Mouse (Mus musculus) monocyte, adult 2 months (primary cell): ENCODE data around the gene Frs3.

ENCODE experiments used
- DNase-seq, 2 experiments: peaks; one replicate each; pipeline ENCODE4 v3.0.0; 2022; ENCODE audit warnings: low spot score in 2 of 2, low read depth in 1 of 2

Gene Frs3

GRCm38 (mm10) chr17:47730633-47731575 is 42.1 kb downstream of the Frs3 start:
- DNase-seq: no peak

DNA sequence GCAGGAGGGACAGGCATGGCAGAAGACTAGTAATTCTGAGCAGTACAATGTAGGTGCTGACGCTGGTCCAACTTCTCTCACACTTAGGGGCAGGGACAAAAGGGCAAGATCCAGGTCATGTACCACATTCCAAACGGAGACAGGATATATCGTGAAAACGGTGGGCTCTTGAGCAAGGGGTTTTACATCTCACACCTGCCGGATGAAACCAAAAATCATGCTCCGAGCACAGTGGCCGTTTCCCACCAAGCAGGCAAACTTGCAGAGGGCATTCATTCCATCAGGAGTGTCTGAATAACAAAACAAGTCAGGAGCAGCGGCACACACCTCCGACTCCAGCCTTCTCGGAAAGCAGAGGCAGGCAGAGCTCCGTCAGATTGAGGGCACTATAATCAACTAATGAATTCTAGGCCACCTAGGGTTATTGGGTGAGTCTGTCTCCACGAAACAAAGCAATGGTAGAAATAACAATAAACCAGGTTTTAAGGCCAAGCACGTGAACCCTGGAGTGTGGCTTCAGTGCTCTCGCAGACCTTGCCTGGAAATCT is 46.8 kb downstream of the Frs3 start:
- DNase-seq: no peak

DNA sequence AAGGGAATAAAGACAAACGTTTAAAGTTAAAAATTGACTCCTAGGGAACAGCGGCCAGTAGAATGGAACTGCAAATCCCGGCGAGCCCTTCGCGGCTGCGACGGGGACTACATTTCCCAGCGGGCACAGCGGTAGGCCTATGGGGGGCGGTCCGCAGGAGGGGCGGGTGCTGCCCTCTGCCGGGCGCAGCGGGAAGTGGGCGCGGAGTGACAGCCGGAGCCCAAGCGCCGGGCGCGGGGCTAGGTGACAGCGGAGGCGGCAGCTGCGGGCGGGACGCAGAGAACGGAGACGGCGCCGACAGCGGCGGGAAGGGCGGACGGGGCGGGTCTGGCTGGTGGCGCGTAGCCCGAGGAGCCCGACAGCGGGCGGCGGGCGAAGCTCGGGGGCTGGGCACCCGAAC is 48.0 kb downstream of the Frs3 start, which contains the start of gene Tfeb:
TSS of gene Tfeb (plus strand) at position 175 of the 400 bp plus-strand sequence.
- DNase-seq: peak; percentile 89 to 95

- peak; percentile 37 to 71 for DNase-seq
These were observed 48.6 kb downstream of the Frs3 start for GRCm38 (mm10) chr17:47737271-47738065.

GRCm38 (mm10) chr17:47738066-47738878 is 49.4 kb downstream of the Frs3 start:
- DNase-seq: peak in 1 of 2 experiments; percentile 30

DNA sequence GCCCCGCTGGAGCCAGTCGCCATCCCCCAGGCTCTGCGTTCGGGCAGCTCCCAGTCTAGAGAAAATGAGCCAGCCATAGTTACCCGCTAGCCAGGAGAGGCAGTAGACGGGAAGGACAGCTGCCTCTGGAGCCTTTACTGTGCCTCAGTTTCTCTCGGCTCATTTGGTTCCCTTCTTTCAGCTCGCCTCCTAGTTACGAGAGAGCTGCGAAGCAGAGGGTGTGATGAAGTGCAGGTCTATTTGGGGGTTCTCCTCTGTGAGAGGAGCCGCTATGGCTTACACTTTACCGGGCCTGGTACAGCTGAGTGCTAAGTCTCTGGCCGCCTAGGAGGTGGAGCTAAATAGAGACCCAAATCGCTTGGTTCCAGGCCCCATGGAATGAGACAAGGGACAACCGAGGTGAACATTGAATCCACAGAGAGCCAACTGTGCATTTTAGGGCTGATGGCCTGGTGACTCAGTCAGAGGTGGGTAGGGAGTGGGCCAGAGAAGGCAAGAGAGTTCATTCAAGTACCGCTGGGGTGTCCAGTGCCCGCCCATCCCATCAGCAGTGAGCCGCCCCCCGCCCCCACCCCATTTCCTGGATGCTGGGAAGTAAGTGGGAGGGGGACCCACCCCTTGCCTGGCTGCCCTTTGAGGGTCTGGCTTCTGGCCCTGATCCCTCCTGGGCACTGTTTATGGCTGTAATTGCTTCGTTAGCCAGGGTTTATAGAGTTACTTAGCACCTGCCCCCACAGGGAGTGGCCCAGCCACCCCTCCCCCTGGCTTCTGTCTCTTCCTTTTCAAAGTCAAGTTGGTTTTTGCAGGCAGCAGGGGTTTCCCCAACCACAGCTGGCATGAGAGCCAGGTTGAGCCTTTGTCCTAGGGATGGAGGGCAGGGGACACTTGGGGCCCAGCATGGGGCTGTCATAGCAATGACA is 50.3 kb downstream of the Frs3 start:
- no peak for DNase-seq

DNA sequence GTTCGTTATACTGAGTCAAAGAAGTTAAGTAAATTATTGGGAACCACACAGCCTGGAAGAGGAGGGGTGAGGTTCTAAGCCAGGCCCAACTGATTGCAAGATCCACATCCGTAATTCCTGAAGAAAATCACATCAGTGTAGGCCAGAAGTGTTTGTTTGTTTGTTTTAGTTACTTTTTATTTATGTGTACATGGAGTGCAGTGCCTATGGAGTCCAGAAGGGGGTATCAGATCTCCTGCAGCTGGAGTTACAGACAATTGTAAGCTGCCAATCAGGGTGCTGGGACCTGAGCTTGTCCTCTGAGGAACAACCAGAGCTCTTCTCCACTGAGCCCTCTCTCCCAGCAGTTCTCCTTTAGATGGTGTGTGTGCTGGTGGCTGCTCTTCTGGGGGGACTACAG is 51.4 kb downstream of the Frs3 start:
- no peak for DNase-seq

DNA sequence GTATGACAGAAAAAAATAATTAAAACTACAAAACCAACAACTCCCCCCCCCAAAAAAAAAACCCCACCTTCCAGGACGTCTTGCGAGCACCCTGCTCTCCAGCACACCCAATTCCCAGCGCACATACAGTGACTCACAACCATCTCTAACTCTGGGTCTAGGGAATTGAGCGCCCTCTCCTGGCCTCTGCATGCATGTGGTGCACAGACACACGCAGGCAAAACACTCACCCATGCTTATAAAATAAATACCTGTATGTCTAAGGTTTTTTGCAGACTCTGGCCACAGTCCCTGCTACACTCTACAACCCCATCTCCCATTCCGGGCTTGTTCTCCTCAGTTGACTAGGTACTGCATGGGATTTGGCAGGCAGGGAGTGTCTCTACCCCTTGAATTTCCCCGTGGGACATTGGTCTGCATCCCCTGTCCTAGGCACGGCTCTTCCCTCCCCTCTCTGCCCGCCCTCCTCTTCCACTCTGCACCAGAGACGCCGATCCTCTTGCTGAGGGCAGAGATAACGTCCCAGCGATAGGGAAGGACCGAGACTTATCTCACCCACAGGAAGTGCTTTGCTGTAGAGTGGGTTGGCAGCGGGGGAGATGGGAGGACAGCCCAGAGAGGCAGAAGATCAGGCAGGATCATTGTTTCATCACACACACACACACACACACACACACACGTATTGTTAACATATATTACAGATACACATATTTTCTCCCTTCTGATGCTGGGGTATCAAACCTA is 54.3 kb downstream of the Frs3 start:
- no peak for DNase-seq

DNA sequence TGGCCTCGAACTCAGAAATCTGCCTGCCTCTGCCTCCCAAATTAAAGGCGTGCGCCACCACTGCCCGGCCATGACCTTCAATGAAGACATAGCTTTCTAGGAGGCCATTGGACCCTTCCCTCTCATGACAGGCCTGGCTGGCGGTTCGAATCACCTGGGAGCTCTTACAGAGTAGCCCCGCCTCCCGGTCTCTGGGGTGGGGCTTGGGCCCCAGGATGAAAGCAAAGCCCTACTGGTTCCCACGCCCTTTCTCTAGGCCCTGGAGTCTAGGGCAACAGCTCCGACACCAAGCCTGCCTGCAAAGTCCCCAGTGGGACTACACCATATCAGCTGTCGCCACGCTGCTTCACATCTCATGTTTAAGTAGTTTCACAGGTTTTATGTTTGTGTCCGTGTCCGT is 55.3 kb downstream of the Frs3 start:
- no peak for DNase-seq

DNA sequence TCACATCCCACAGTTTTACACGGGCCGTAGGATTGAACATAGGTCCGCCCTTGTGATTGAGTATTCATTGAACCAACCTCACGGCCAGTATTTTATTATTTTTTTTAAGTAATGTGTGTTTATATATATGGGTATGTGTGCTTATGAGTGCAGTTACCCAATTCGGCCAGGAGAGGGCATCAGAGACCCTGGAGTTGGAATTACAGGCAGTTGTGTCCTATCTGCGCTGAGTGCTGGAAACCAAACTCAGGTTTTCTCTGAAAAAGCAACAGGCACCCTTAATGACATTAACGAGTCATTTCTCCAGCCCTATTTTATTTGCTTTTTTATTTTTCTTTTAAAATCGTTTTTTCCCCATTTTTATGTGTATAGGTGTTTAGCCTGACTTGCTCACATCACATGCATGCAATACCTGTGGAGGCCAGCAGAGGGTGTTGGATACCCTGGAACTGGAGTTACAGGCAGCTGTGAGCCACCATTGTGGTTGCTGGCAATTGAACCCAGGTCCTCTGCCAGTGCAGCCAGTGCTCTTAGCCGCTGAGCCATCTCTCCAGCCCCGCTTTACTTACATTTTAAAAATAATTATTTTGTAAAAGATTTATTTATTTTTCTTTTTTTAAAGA is 56.0 kb downstream of the Frs3 start:
- no peak for DNase-seq

DNA sequence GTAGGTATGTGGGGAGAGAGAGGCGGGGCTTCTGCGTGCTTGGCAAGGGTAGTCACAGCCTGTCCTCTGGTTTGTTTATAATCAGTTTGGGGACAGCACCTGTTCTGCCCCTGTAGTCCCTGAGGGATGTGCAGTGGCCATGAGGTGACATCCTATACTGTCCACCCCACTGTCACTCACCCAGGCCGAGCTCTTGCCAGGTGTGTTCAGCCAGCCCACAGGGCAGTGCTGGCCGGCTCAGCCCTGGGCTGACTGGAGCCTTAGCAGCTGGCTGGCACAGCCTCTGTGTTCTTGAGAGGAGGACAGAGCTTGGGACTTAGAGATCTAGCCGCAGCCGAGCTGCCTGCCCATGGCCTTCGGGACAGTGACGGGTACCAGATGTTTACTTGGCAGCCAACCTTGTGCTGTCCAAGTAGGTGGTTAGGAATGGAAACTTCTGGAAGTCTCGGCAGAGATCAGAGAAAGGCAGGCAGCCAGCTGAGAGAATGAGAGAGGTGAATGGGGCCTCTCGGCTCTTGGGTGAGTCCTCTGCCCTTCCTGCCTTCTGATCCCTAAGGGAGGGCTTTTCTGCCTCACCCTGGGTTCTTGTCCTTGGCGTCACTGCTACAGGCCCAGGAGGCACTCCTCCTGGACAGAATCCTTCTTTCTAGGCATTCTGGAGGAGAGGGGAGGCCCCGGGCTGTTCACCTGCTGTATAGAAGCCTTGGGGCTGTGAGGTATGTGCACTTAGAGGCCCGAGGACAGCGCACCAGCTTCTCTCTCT is 60.1 kb downstream of the Frs3 start:
- no peak for DNase-seq

DNA sequence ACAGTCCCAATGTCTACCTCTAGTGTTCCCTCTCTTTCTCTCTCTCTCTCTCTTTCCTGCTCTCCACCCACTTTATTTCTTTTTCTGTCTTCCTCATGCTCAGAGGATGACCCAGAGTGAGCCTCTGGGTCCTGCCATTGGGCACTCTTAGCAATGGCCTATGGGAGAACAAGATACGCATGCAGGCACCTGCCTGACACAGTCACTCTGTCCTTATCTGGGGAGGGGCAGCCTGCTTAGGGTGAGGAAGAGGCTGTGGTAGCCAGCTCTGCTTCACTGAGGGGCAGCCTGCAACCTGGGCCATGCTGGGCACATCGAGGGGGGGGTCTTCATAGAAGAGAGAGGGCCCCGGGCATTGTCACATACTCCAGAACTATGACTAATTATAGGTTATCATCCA is 60.8 kb downstream of the Frs3 start:
- DNase-seq: no peak

- DNase-seq: no peak
These were observed 61.3 kb downstream of the Frs3 start for GRCm38 (mm10) chr17:47750101-47750500.

GRCm38 (mm10) chr17:47751811-47752210 is 63.0 kb downstream of the Frs3 start:
- no peak for DNase-seq

GRCm38 (mm10) chr17:47753130-47753775 is 64.4 kb downstream of the Frs3 start:
- DNase-seq: no peak
